Mouse (Mus musculus): ENCODE measurements around the gene Gm20431.

Gene Gm20431

GRCm38 (mm10) chr2:167689501-167690218 is 28.4 kb upstream of the Gm20431 start, which contains the start of gene Tmem189:
Tmem189 (minus strand) TSS chr2:167689822.
- DNase-seq (ENCODE audit: low spot score in 2 of 2): peak; percentile 53 to 61

- DNase-seq (ENCODE audit: low spot score in 2 of 2): peak; percentile 79 to 81
These were observed 27.5 kb upstream of the Gm20431 start, which contains the start of gene Cebpb for GRCm38 (mm10) chr2:167688498-167689451. Cebpb (plus strand) TSS chr2:167688915.

- peak in 1 of 2 experiments; percentile 19 for DNase-seq (ENCODE audit: low spot score in 2 of 2)
These were observed 26.8 kb upstream of the Gm20431 start for GRCm38 (mm10) chr2:167688126-167688497.

GRCm38 (mm10) chr2:167687651-167688101 is 26.4 kb upstream of the Gm20431 start:
- no peak for DNase-seq (ENCODE audit: low spot score in 2 of 2)

GRCm38 (mm10) chr2:167687250-167687586 is 25.9 kb upstream of the Gm20431 start:
- no peak for DNase-seq (ENCODE audit: low spot score in 2 of 2)

GRCm38 (mm10) chr2:167686382-167687249 is 25.3 kb upstream of the Gm20431 start:
- DNase-seq (ENCODE audit: low spot score in 2 of 2): no peak

- no peak for DNase-seq (ENCODE audit: low spot score in 2 of 2)
These were observed 24.6 kb upstream of the Gm20431 start for GRCm38 (mm10) chr2:167685865-167686264.

GRCm38 (mm10) chr2:167685137-167685536 is 23.8 kb upstream of the Gm20431 start:
- peak; percentile 98 to 99 for DNase-seq (ENCODE audit: low spot score in 2 of 2)

GRCm38 (mm10) chr2:167683721-167684120 is 22.4 kb upstream of the Gm20431 start:
- DNase-seq (ENCODE audit: low spot score in 2 of 2): no peak

GRCm38 (mm10) chr2:167680657-167681056 is 19.4 kb upstream of the Gm20431 start:
- DNase-seq (ENCODE audit: low spot score in 2 of 2): no peak

GRCm38 (mm10) chr2:167679902-167680430 is 18.7 kb upstream of the Gm20431 start:
- peak; percentile 75 to 79 for DNase-seq (ENCODE audit: low spot score in 2 of 2)

GRCm38 (mm10) chr2:167678600-167678999 is 17.3 kb upstream of the Gm20431 start:
- DNase-seq (ENCODE audit: low spot score in 2 of 2): no peak

- DNase-seq (ENCODE audit: low spot score in 2 of 2): no peak
These were observed 14.0 kb upstream of the Gm20431 start for GRCm38 (mm10) chr2:167675120-167675909.

GRCm38 (mm10) chr2:167672212-167672685 is 11.0 kb upstream of the Gm20431 start:
- DNase-seq (ENCODE audit: low spot score in 2 of 2): no peak

GRCm38 (mm10) chr2:167671101-167671633 is 9.9 kb upstream of the Gm20431 start:
- no peak for DNase-seq (ENCODE audit: low spot score in 2 of 2)

- no peak for DNase-seq (ENCODE audit: low spot score in 2 of 2)
These were observed 8.1 kb upstream of the Gm20431 start for GRCm38 (mm10) chr2:167669398-167669797.

- no peak for DNase-seq (ENCODE audit: low spot score in 2 of 2)
These were observed 7.1 kb upstream of the Gm20431 start for GRCm38 (mm10) chr2:167668426-167668825.

- DNase-seq (ENCODE audit: low spot score in 2 of 2): no peak
These were observed 4.8 kb upstream of the Gm20431 start for GRCm38 (mm10) chr2:167665972-167666713.

GRCm38 (mm10) chr2:167662713-167663112 is 1.4 kb upstream of the Gm20431 start:
- DNase-seq (ENCODE audit: low spot score in 2 of 2): no peak

Measured in frontal cortex, postnatal 36 days (tissue).